Mouse (Mus musculus): Measurements from ENCODE around the gene Gfi1. TPM values are rescaled to one million over a fixed set of nuclear protein-coding genes. Genes with fewer than 3 reads are reported as not detected.

Gfi1 gene
- 0.39 and 0.79 TPM in 2 replicates for polyA plus RNA-seq (2014; fragmentation: Nextera tagmentation; extraction: Ambion mirVana)

GRCm38 (mm10) chr5:107725435-107726261, at the start of gene Gfi1:
Gene Gfi1, minus strand, starts transcription at chr5:107726036.
- Histone ChIP-seq H3K4me1 (ENCODE audit: control insufficient read depth, insufficient read depth, low read length) (peaks cover 31% of the 10 kb centered on the region), H3K4me2 (ENCODE audit: low read depth, low read length) (peak within 1 kb of the TSS; percentile 51), H3K4me3 (ENCODE audit: low read depth, low read length) (peak within 1 kb of the TSS; percentile 31), H3K36me3 (ENCODE audit: control insufficient read depth, insufficient read depth, low read length) (no peaks in the 10 kb centered on the region), H3K27me3 (replicated peaks; ENCODE audit: control insufficient read depth, insufficient read depth, low read length) (peaks cover 94% of the 10 kb centered on the region), H3K27ac (replicated peaks; ENCODE audit: low read depth, low read length) (no peak within 1 kb of the TSS), H3K9me3 (ENCODE audit: control insufficient read depth, low read length) (no peaks in the 10 kb centered on the region), H3K9ac (ENCODE audit: low read depth, low read length) (peak within 1 kb of the TSS; percentile 49; the same call in 1 of the 2 replicates)
- under 1% methylated on average over 25 of the region's 41 CpGs for WGBS
- DNase-seq (ENCODE audit: low spot score), result no peak
- peak; percentile 59 for ATAC-seq (ENCODE audit: low read depth)

- no peaks in the 10 kb centered on the region for H3K4me1 ChIP-seq (ENCODE audit: control insufficient read depth, insufficient read depth, low read length)
- H3K27me3 ChIP-seq (replicated peaks; ENCODE audit: control insufficient read depth, insufficient read depth, low read length), result no peaks in the 10 kb centered on the region
- H3K4me3 ChIP-seq (ENCODE audit: low read depth, low read length), result no peak overlapping the region
- DNase-seq (ENCODE audit: low spot score), result no peak
- H3K9ac ChIP-seq (ENCODE audit: low read depth, low read length), result no peak overlapping the region
- H3K27ac ChIP-seq (replicated peaks; ENCODE audit: low read depth, low read length), result no peak overlapping the region
- H3K4me2 ChIP-seq (ENCODE audit: low read depth, low read length), result no peak overlapping the region
- 86% methylated on average over 5 of the region's 5 CpGs for WGBS
- ATAC-seq (ENCODE audit: low read depth), result no peak
- H3K36me3 ChIP-seq (ENCODE audit: control insufficient read depth, insufficient read depth, low read length), result peaks cover 5% of the 10 kb centered on the region; the same call in 1 of the 2 replicates
- peaks cover 3% of the 10 kb centered on the region; the same call in 1 of the 2 replicates for H3K9me3 ChIP-seq (ENCODE audit: control insufficient read depth, low read length)
Observed at GRCm38 (mm10) chr5:107772049-107772448, 46.2 kb upstream of the Gfi1 start.

DNA sequence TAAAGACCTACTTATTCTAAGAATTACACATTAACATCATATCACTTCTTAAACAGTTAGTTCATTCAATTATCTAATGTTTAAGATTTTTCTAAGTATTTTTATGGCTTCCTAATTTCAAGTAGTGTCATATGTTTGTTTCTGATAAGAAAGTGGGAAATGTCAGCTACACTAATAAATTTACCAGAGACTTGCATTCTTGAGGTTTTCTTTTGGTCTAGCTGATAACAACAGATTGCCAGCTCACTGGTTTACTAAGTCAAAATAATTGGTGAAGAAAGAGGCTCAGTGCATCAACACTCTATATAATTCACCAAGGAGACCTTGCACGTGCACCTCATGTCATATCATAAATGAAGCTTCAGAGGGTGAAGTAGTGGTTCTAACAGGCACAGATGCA, 42.4 kb upstream of the Gfi1 start:
- Histone ChIP-seq H3K9ac (ENCODE audit: low read depth, low read length) (no peak overlapping the region), H3K27ac (replicated peaks; ENCODE audit: low read depth, low read length) (no peak overlapping the region), H3K4me1 (ENCODE audit: control insufficient read depth, insufficient read depth, low read length) (no peaks in the 10 kb centered on the region), H3K27me3 (replicated peaks; ENCODE audit: control insufficient read depth, insufficient read depth, low read length) (no peaks in the 10 kb centered on the region), H3K36me3 (ENCODE audit: control insufficient read depth, insufficient read depth, low read length) (peaks cover 5% of the 10 kb centered on the region; the same call in 1 of the 2 replicates), H3K4me2 (ENCODE audit: low read depth, low read length) (no peak overlapping the region), H3K9me3 (ENCODE audit: control insufficient read depth, low read length) (peaks cover 3% of the 10 kb centered on the region; the same call in 1 of the 2 replicates), H3K4me3 (ENCODE audit: low read depth, low read length) (no peak overlapping the region)
- WGBS, result 97% methylated on average over 1 of the region's 1 CpGs
- no peak for DNase-seq (ENCODE audit: low spot score)
- ATAC-seq (ENCODE audit: low read depth), result no peak

- no peak overlapping the region for H3K4me3 ChIP-seq (ENCODE audit: low read depth, low read length)
- peaks cover 5% of the 10 kb centered on the region; the same call in 1 of the 2 replicates for H3K36me3 ChIP-seq (ENCODE audit: control insufficient read depth, insufficient read depth, low read length)
- peaks cover 3% of the 10 kb centered on the region; the same call in 1 of the 2 replicates for H3K9me3 ChIP-seq (ENCODE audit: control insufficient read depth, low read length)
- no peak overlapping the region for H3K9ac ChIP-seq (ENCODE audit: low read depth, low read length)
- H3K27me3 ChIP-seq (replicated peaks; ENCODE audit: control insufficient read depth, insufficient read depth, low read length), result no peaks in the 10 kb centered on the region
- H3K4me2 ChIP-seq (ENCODE audit: low read depth, low read length), result no peak overlapping the region
- no peak overlapping the region for H3K27ac ChIP-seq (replicated peaks; ENCODE audit: low read depth, low read length)
- no peak for ATAC-seq (ENCODE audit: low read depth)
- DNase-seq (ENCODE audit: low spot score), result no peak
- 90% methylated on average over 4 of the region's 4 CpGs for WGBS
- H3K4me1 ChIP-seq (ENCODE audit: control insufficient read depth, insufficient read depth, low read length), result no peaks in the 10 kb centered on the region
Observed at GRCm38 (mm10) chr5:107765946-107766345, 40.1 kb upstream of the Gfi1 start.

DNA sequence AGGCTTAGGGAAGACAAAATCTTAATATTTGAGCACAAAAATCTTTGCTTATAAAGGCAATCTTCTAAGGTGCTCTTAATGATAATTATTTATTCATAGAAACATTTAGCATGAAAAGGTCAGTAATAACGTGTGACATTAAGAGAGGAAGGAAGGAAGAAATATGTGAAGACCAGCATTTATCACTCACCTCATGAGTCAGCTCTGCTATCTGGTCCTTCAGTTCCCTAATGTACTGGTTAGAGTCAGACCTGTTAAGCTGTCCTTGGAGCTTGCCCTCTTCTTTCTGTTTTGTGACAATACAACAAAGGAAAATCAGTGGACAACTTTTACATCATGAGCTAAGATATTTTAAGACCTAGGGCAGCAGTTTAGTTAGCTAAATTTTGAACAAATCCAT, 38.6 kb upstream of the Gfi1 start:
- WGBS, result 71% methylated on average over 1 of the region's 1 CpGs
- Histone ChIP-seq H3K4me3 (ENCODE audit: low read depth, low read length) (no peak overlapping the region), H3K27me3 (replicated peaks; ENCODE audit: control insufficient read depth, insufficient read depth, low read length) (no peaks in the 10 kb centered on the region), H3K9me3 (ENCODE audit: control insufficient read depth, low read length) (peaks cover 3% of the 10 kb centered on the region; the same call in 1 of the 2 replicates), H3K27ac (replicated peaks; ENCODE audit: low read depth, low read length) (no peak overlapping the region), H3K4me2 (ENCODE audit: low read depth, low read length) (no peak overlapping the region), H3K36me3 (ENCODE audit: control insufficient read depth, insufficient read depth, low read length) (peaks cover 5% of the 10 kb centered on the region; the same call in 1 of the 2 replicates), H3K4me1 (ENCODE audit: control insufficient read depth, insufficient read depth, low read length) (no peaks in the 10 kb centered on the region), H3K9ac (ENCODE audit: low read depth, low read length) (no peak overlapping the region)
- ATAC-seq (ENCODE audit: low read depth), result no peak
- no peak for DNase-seq (ENCODE audit: low spot score)

DNA sequence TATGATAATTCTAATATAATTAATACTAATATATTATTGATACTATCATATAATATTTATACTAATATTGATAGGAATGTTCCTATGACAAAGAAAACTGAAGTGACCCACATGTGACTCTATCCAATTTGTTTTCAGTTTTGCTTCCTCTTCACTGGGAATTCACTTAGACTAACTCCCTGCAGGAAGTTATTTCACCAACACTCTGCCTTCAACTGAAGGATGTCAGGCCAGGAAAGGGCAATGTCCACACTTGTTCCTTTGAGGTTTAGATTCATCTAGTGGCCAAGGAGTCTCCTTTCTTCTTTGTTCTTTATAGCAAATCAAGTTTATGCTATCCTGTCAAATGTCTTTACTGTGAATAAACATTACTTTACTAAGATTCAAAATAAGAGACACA, 37.8 kb upstream of the Gfi1 start:
- Histone ChIP-seq H3K27ac (replicated peaks; ENCODE audit: low read depth, low read length) (no peak overlapping the region), H3K27me3 (replicated peaks; ENCODE audit: control insufficient read depth, insufficient read depth, low read length) (no peaks in the 10 kb centered on the region), H3K4me3 (ENCODE audit: low read depth, low read length) (no peak overlapping the region), H3K4me2 (ENCODE audit: low read depth, low read length) (no peak overlapping the region), H3K4me1 (ENCODE audit: control insufficient read depth, insufficient read depth, low read length) (no peaks in the 10 kb centered on the region), H3K9ac (ENCODE audit: low read depth, low read length) (no peak overlapping the region), H3K9me3 (ENCODE audit: control insufficient read depth, low read length) (peaks cover 3% of the 10 kb centered on the region; the same call in 1 of the 2 replicates), H3K36me3 (ENCODE audit: control insufficient read depth, insufficient read depth, low read length) (peaks cover 5% of the 10 kb centered on the region; the same call in 1 of the 2 replicates)
- ATAC-seq (ENCODE audit: low read depth) (no peak), DNase-seq (ENCODE audit: low spot score) (no peak)

- H3K4me2 ChIP-seq (ENCODE audit: low read depth, low read length), result no peak overlapping the region
- WGBS, result 67% methylated on average over 5 of the region's 5 CpGs
- 0 out of 2 replicates have a peak, but pooled peaks cover 4% of the 10 kb centered on the region for H3K36me3 ChIP-seq (ENCODE audit: control insufficient read depth, insufficient read depth, low read length)
- ATAC-seq (ENCODE audit: low read depth), result no peak
- no peak overlapping the region for H3K9ac ChIP-seq (ENCODE audit: low read depth, low read length)
- H3K9me3 ChIP-seq (ENCODE audit: control insufficient read depth, low read length), result no peaks in the 10 kb centered on the region
- no peak overlapping the region for H3K4me3 ChIP-seq (ENCODE audit: low read depth, low read length)
- H3K27ac ChIP-seq (replicated peaks; ENCODE audit: low read depth, low read length), result no peak overlapping the region
- H3K4me1 ChIP-seq (ENCODE audit: control insufficient read depth, insufficient read depth, low read length), result no peaks in the 10 kb centered on the region
- no peaks in the 10 kb centered on the region for H3K27me3 ChIP-seq (replicated peaks; ENCODE audit: control insufficient read depth, insufficient read depth, low read length)
- no peak for DNase-seq (ENCODE audit: low spot score)
Observed at GRCm38 (mm10) chr5:107759121-107759520, 33.3 kb upstream of the Gfi1 start.

DNA sequence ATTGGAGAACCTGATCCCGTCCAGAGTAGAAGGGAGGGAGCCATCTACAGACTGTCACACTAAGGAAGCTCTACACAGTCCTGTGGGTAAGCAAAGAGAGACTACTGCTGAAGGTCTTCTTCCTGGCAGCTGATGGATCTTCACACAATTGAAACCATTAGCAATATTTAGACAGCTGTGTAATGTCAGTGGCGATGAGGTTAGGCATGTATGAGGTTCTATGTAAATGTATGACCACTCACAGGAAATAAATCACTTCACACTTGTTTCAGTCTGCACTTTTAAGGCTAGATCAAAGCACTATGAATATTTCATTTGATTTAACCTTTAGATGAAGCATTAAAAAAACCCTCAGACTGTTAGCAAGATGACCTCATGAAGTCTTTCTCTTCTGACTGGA, 30.2 kb upstream of the Gfi1 start:
- 0 out of 2 replicates have a peak, but pooled peaks cover 10% of the 10 kb centered on the region for H3K36me3 ChIP-seq (ENCODE audit: control insufficient read depth, insufficient read depth, low read length)
- DNase-seq (ENCODE audit: low spot score) (no peak), ATAC-seq (ENCODE audit: low read depth) (no peak)
- no peaks in the 10 kb centered on the region for H3K27me3 ChIP-seq (replicated peaks; ENCODE audit: control insufficient read depth, insufficient read depth, low read length)
- H3K4me3 ChIP-seq (ENCODE audit: low read depth, low read length), result no peak overlapping the region
- 74% methylated on average over 2 of the region's 2 CpGs for WGBS
- H3K9ac ChIP-seq (ENCODE audit: low read depth, low read length), result no peak overlapping the region
- H3K27ac ChIP-seq (replicated peaks; ENCODE audit: low read depth, low read length), result no peak overlapping the region
- no peaks in the 10 kb centered on the region for H3K4me1 ChIP-seq (ENCODE audit: control insufficient read depth, insufficient read depth, low read length)
- no peak overlapping the region for H3K4me2 ChIP-seq (ENCODE audit: low read depth, low read length)
- H3K9me3 ChIP-seq (ENCODE audit: control insufficient read depth, low read length), result no peaks in the 10 kb centered on the region

Data from embryonic facial prominence, embryonic 14.5 days (tissue).